Mouse (Mus musculus): Measurements from ENCODE around the gene Kdm2a. TPM values are rescaled to one million over a fixed set of nuclear protein-coding genes. Genes with fewer than 3 reads are reported as not detected.
"Not testable (repeated sequence)": the region's sequence is repeated elsewhere in the genome, so short reads cannot be mapped to it uniquely, and the experiment has no call there.

The Kdm2a gene
- total RNA-seq, 2 experiments from 2014 or later: 70.1 to 71.5 TPM

DNA sequence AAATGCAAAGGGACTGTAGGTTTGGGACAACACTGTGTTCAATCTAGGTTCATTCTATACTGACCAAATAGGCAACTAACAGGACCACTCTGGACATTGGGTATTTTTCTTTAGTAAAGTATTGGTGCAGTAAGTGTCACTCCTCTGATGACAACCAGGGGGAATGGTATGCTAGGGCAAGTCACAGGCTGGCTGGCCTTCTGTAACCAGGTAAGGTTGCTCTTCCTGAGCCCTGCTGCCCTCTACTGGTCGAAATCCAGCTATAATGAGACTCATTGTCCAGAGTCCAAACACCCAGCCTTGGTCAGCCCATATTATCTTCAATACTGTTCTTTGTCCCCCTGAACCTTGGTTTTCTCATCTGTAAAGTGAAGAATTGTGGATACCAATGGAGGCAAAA lies 19.1 kb upstream of the Kdm2a start:
- peak; percentile 43 to 52 for DNase-seq (ENCODE audit: low spot score in 2 of 2)

- DNase-seq (ENCODE audit: low spot score in 2 of 2): no peak
Observed at GRCm38 (mm10) chr19:4414631-4415030, 16.5 kb upstream of the Kdm2a start.

DNA sequence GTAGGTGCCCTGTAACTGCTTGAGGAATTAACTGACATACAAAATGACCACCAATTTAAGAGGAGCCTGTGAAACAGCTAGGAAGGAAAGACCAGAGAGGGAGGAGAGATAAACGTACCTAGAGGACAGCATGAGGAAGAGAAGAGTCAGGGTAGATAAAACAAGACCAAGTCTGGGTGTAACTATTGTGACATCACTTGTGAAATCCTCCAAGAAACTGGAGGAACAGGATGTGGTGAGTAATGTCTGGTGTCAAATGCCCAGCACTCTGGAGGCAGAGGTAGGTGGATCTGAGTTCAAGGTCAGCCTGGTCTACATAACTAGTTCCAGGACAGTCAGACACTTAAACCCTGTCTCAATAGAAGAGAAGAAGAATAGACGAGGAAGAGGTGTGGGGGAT lies 11.0 kb upstream of the Kdm2a start:
- no peak for DNase-seq (ENCODE audit: low spot score in 2 of 2)

GRCm38 (mm10) chr19:4404840-4405239 lies 6.8 kb upstream of the Kdm2a start:
- DNase-seq (ENCODE audit: low spot score in 2 of 2): no peak

GRCm38 (mm10) chr19:4398959-4399358 lies 874 bp upstream of the Kdm2a start:
- no peak for DNase-seq (ENCODE audit: low spot score in 2 of 2)

GRCm38 (mm10) chr19:4398630-4398948 lies 504 bp upstream of the Kdm2a start:
- DNase-seq (ENCODE audit: low spot score in 2 of 2): no peak

- DNase-seq (ENCODE audit: low spot score in 2 of 2): peak; percentile 95 to 97
Observed at GRCm38 (mm10) chr19:4396998-4397797, 887 bp downstream of the Kdm2a start.

DNA sequence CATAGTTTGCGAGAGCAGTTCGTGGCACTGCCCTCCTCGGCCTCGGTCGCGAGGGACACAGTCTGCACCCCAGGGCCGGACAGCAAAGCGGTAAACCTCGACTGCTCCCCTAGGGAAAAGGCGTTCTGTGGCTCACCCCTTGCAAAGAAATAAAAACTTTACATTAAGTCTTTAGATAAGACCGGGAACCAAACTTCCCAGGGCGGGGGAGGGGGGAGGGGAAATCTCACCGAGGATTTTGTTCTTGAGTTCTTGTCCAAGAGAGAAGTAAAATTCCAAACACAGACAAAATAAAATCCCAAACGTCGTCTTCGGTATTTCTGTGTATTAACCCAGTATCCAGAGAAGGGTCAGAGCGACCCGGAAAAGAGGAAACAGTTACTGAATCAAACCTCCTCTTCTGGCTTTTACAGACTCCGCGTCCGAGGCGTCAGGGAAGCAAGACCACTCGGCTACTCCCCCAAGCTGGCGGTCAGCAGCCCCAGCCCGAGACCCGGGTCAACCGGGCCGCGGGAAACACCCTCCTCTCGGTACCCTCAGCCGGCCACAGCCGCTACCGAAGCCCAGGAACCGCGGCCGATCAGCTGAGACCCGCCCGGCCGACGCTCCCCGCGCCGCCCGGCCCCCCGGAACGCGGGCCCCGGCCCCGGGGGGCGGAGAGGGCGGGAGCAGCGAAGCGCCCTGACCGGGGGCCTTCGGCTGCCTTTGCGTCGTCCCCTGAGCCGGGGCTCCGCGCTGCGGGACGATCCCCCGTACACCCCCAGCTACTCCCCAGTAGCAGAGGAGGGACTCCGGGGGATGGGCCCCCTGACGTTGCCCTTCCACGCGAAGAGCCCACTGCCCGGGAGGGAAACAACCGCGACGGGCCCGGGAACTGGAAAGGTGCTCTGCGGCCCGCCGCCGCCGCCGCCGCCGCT lies 1.7 kb downstream of the Kdm2a start:
- peak; percentile 38 to 42 for DNase-seq (ENCODE audit: low spot score in 2 of 2)

GRCm38 (mm10) chr19:4387276-4387675 lies 10.8 kb downstream of the Kdm2a start:
- no peak for DNase-seq (ENCODE audit: low spot score in 2 of 2)

GRCm38 (mm10) chr19:4385026-4385425 lies 13.1 kb downstream of the Kdm2a start:
- DNase-seq (ENCODE audit: low spot score in 2 of 2): no peak

- no peak for DNase-seq (ENCODE audit: low spot score in 2 of 2)
Observed at GRCm38 (mm10) chr19:4384322-4384721, 13.8 kb downstream of the Kdm2a start.

DNA sequence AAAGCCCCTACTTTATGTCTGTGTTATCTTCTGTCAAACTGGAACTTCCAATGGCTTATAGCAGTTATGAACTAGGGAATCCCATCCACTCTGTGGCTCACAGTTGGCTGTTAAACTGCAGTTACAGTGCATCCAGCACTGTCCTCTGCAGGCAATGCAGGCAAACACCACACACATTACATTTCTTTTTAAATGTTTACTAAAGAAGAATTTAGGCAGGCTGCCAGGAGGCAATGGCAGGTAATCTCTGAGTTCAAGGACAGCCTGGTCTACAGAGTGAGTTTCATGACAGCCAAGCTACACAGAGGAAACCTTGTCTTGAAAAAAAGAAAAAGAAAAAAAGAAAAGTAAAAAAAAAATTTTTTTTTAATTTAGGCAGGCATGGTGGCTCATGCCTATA lies 14.8 kb downstream of the Kdm2a start:
- DNase-seq (ENCODE audit: low spot score in 2 of 2): no peak

DNA sequence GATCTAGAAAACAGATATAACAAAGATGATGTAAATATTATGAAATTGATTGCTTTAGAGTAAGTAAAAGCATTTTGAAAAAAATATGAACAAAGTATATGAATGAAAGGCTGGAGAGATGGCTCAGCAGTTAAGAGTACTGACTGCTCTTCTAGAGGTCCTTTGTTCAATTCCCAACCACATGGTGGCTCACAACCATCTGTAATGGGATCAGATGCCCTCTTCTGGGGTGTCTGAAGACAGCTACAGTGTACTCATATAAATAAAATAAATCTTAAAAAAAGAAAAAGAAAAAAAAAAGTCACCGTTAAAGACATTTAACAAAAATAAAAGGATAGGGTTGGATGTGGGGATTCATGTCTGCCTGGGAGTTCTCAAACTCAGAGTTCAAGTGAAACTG lies 15.8 kb downstream of the Kdm2a start:
- DNase-seq (ENCODE audit: low spot score in 2 of 2): not testable (repeated sequence)

DNA sequence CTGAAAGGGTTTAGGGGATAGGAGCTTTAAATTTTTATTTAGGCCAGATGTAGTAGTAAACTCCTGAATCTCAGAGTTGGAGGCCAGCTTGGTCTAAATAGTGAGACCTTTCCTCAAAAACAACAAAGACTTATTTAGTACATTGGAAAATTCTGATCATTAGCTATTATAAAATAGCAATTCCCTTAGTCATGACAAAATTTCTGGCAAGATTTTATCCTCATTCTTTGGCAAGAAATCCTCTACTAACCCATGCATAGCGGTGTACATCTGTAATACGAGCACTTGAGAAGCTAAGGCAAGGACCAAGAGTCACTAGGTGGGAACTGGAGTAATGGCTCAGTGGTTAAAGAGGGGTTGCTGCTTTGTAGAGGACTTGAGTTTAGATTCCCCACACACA lies 27.4 kb downstream of the Kdm2a start:
- no peak for DNase-seq (ENCODE audit: low spot score in 2 of 2)

DNA sequence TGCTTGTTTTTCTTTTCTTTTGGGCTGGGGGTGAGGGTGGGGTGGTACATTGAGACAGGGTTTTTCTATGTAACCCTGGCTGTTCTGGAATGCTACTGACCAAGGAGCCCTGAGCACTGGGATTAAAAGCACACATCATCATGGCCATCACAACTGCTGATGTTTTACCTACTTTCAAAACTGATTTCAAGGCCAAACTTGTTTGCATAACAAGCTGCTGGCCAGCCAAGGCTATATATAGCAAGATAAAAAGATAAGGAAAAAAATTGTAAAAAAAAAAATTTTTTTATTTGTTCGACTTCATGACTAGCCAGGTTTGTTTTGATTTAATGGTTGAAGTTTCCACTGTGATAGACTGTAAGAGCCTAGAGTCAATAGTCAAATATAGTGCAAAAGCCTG lies 27.8 kb downstream of the Kdm2a start:
- no peak for DNase-seq (ENCODE audit: low spot score in 2 of 2)

DNA sequence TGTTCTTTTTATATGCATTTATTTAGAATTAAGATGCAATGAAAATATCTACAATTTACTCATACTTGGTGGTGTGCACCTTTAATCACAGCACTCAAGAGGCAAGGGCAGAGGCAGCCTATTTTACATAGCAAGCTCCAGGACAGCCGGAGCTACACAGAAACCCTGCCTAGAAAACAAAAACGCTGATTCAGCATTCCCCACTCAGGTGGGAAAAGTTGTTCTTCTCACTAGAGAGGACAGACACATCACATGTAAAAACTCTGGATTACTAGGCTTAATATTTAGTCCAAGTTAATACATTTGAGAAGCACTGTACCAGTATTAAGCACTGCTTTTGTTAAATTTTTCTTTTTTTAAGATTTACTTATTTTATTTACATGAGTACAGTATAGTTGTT lies 48.6 kb downstream of the Kdm2a start:
- DNase-seq (ENCODE audit: low spot score in 2 of 2): no peak

- DNase-seq (ENCODE audit: low spot score in 2 of 2): no peak
Observed at GRCm38 (mm10) chr19:4346479-4346878, 51.6 kb downstream of the Kdm2a start.

- DNase-seq (ENCODE audit: low spot score in 2 of 2): peak; percentile 32 to 52
Observed at GRCm38 (mm10) chr19:4338162-4338561, 59.9 kb downstream of the Kdm2a start.

DNA sequence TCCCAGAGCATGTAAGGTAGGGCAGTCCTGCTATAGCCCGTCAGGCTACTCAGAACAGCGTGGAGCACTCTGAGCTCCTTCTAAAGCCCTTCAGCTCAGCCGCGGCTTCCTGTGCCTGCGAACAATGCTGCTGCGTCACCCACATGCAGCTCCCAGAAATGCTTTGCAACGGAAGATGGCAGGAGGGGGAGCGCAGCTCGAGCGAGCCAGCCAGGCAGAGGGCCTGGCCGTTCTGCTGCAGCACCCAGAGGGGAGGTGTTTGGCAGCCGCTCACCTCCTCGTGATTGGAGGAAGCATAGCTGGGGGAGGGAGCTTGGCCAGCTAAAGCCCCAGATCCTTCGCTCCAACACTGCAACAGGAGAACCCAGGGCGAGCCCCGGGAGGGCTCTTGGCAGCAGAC lies 64.3 kb downstream of the Kdm2a start:
- peak; percentile 92 for DNase-seq (ENCODE audit: low spot score in 2 of 2)

DNA sequence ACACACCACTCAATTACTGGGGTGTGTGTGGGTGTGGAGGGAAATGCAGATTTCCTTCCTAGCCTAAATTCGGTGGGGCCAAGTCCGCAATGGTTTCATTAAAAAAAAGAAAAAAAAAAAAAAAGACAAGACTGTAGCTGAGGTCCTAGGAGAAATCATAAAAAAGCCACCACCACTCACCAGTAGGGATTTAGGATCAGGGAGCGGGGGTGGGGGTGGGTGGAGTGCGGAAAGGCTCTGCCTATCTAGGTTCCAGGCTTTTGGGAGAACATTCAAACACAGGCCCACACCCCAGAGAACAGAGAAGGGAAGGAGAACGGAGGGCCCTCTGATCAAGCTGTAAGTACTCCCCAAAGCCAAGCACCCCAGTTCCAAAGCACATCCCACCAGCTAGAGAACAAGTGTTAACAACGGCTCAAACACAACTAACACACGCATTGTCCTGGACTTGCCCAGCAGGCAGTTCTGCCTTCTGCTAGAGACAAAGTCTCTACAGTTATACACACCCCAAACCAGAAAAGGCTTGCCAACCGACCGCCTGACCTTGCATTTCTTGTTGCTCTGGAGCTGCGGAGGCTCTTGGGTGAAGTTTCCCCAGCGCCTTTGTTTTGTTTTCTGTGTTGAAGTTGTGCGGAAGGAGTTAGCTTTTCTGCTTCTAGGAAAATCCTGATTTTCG lies 64.8 kb downstream of the Kdm2a start:
- no peak for DNase-seq (ENCODE audit: low spot score in 2 of 2)

DNA sequence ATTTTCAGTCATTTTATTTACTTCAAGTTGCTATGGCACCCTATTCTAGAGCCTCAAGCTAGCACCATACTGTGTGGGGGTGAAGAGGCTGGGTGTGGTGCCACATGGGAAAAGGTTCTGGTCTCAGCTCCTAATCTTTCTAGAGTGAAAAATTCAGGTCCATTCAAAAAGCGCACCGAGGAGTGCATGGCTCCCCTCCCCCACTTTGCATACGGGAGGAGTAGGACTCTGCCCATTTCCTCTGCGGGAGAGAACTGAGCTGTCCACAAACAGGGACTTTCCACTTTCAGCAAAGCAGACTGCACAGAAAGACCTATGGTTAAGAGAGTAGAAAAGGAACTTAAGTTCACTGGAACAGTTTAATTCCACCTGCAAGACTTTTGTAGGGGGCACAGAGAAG lies 65.4 kb downstream of the Kdm2a start:
- peak; percentile 48 to 50 for DNase-seq (ENCODE audit: low spot score in 2 of 2)

DNA sequence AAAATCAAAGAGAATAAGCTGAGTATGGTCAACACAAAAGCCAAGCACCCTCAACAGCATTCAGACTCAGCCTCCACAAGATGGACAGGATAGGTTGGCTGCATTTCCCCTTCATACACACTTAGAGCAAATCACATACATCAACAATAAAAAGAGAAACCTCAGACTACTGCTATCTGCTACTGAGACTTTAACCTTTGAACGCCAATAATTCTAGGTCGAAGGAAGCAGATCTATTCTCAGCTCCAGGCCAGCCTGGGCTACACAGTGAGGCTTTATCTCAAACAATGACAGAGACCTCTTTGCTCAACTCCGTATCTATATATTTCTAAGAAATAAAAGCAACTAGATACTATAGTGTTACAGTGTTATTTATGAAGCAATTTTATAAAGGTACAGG lies 66.8 kb downstream of the Kdm2a start:
- no peak for DNase-seq (ENCODE audit: low spot score in 2 of 2)

All from layer of hippocampus, postnatal 10 days (tissue).